Mouse (Mus musculus): ENCODE data around the gene Tead2.

Gene Tead2

DNA sequence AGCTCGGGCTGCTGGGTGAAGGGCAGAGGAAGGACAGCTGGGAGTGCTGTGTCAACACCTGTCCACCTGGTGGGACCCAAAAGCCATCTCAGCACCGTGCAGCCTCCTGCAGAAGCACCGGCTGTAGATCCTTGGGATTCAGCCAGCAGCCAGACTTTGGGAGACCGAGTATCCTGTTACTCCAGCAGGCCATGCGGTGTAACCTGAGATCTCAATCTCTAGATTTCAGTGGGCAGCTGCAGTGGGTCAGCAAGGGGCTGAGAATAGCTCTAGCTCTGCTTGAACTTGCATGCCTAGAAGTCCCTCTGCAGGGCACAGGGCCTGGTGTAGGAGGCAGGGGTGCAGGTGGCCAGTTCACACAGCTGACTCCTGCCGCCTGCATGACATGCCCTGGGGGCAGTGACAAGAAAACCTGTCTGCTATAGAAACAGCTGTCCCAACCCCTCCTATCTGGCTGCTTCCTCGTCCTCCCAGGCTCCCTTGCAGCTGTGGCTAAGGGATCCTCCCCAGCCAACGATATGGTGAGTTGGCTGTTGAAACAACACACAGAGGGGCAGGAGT is 23.7 kb upstream of the Tead2 start:
- DNase-seq (ENCODE audit: low spot score): peak; percentile 54

DNA sequence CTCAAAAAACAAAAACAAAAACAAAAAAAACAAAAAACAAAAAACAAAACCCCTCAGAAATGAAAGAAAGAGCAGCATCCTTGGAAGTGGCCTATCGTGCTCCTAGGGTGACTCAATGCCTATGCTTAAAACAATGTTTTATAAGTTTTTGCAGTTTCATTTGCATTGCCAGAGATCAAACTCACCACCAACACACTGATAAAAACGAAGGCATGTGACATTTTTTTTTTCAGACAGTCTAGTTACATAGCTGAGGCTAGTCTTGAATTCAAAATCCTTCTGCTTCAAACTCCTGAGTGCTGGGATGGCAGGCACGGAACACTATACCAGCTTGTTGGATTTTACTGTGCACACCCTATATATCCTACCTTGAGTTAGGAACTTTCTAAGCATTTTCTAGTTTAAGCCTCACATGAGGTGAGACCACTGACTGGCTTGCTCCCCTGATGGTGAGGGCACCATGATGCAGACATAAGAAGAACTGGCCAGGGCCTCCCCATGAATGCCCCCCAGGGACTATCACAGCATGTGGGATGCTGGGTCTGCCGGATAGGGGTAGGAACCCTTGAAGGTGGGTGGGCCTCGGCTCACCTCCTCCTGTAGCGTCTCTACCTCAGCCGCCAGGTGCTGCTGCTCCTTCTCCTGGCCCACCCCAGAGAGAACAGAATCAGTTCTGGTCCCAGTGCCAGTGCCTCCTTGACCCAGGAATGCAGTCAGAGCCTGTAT is 22.8 kb upstream of the Tead2 start:
- DNase-seq (ENCODE audit: low spot score): no peak

- DNase-seq (ENCODE audit: low spot score): no peak
Measured at GRCm38 (mm10) chr7:45193406-45193805, 22.1 kb upstream of the Tead2 start.

GRCm38 (mm10) chr7:45193871-45194785 is 21.4 kb upstream of the Tead2 start:
- DNase-seq (ENCODE audit: low spot score): no peak

DNA sequence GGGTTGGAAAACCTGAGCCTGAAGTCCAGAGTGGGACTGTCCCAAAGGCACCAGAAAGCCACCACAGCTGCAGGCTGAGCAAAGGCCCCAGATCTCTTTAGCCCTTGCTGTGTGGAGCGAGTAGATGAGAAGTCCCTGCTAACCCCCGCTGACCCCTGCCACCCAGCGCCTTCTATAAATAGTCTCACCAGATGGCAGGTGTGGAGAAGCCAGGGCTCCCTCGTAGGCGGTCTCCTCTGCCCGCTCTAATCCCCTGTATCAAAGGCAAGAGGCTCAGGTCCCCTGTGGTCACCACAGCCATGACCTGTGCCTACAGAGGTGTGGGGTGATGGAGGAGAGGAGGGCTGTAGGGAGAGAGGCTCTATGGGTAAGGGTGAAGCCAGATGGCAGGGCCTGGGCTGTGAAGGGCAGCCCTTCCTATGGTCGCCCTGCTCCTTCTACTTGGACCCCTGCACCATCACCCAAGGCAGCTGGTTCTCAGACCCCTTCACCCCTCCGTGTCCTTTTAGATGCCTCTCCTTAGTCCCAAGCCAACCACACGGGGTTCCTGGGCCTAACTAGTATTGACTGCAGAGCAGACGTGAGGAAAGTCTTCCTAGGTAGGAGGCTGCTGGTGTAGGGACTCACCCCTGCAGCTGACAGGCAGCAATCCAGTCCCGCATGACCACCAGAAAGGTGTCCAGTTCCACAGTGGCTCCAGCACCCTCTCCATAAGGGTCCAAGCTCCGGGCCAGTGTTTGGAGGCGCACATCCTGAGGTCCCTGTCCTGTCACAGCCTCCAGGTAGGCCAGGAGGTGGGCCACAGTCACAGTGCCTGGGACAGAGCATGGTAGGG is 20.0 kb upstream of the Tead2 start:
- DNase-seq (ENCODE audit: low spot score): no peak

DNA sequence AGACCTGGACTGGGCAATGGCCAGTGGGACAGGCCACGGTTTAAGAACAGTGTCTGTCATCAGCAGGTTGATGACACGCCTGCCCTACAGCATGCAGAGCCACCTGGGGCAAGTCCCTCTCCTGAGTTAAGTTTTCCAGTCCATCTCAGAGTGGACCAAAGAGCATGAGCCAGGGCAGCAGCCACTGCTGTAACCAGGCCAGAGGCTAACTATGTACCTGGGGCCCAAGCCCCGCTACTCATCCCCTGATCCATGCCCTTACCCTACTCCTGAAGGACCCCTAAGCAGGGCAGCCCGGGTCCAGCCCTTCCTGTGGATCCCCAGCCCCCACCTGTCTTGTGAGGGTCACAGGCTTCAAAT is 19.4 kb upstream of the Tead2 start:
- DNase-seq (ENCODE audit: low spot score): no peak

DNA sequence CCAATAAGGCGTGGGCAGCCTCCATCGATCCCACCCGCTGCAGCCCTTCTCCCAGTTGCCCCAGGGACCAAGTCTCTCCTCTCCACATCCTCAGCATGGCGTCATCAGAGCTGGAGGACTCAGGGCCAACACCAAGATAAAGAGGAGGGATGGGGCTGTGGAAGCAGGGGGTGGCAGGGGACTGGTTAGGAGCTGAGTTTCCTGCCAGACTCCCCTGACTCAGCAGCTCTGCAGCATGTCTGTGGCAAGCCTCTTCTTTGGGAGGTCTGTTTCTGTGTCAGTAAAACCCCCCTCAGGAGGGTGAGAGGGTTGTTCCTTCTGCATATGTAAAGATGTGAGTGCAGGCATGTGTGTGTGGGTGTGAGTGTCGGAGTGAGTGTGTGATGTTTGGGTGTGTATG is 18.6 kb upstream of the Tead2 start:
- peak; percentile 57 for DNase-seq (ENCODE audit: low spot score)

DNA sequence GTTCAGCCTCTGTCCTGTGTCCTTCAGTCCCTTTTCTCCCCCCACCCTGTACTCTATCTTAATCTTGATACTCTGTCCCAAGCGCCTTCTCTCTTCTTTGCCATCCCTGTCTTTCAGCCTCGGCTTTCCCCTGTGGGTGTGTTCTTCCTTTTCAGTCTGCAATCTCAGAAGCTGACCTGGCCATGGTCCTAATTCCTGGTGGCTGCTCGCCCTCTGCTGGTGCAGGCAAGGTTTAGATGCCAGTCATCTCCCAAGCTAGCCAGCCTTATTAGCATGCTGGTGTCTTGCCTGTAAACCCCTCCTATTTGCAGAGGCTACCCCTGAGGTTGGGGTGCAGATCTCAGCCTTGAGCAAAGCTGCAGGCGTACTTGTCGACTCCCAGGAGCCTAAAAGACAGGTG is 17.1 kb upstream of the Tead2 start:
- peak; percentile 85 for DNase-seq (ENCODE audit: low spot score)

DNA sequence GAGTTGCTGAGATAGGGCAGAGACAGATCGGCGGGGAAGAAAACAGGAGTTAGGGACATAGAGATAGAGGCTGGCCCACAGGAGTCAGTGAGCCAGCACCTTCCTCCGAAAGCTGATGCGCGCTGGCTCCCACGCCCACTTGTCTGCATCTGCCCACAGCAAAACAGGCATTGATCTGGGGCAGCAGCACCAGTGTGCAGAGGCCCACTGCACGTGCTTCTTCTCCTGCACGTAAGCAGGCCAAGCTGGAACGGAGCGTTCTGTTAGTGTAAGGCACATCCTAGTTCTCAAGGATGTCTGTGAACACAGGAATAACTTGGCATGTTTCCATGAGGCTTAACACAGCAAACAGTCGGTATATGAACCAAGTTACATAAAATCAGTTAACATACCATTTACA is 16.6 kb upstream of the Tead2 start:
- DNase-seq (ENCODE audit: low spot score): no peak

GRCm38 (mm10) chr7:45202654-45203053 is 12.9 kb upstream of the Tead2 start:
- DNase-seq (ENCODE audit: low spot score): no peak

- DNase-seq (ENCODE audit: low spot score): no peak
Measured at GRCm38 (mm10) chr7:45204380-45205143, 11.0 kb upstream of the Tead2 start, which contains the start of gene Ccdc155. TSS of gene Ccdc155 (minus strand) at chr7:45204892.

- DNase-seq (ENCODE audit: low spot score): no peak
Measured at GRCm38 (mm10) chr7:45208260-45208659, 7.3 kb upstream of the Tead2 start.

- no peak for DNase-seq (ENCODE audit: low spot score)
Measured at GRCm38 (mm10) chr7:45211070-45211469, 4.5 kb upstream of the Tead2 start.

DNA sequence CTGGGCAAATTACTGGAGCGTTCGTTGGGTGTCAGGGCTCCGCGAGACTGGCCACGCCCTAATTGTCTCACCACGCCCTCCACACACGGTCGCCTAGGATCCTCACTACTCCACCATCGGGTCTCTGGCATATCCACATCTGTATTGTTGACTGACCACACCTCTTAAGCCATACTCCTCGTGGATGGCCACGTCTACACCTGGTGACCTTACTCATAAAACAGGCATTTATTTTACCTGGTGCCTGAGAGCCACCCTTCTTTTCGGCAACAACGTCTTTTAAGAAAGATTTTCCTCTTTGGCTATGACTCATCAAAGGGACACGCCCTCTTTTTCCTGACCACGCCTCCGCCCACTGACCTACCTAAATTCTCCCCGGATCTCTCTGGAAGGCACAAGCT is 3.7 kb upstream of the Tead2 start, which contains the start of gene Dkkl1:
TSS of gene Dkkl1 (minus strand) at position 297 of the 401 bp plus-strand sequence.
- no peak for DNase-seq (ENCODE audit: low spot score)

- DNase-seq (ENCODE audit: low spot score): peak; percentile 19
Measured at GRCm38 (mm10) chr7:45212356-45212755, 3.2 kb upstream of the Tead2 start.

- peak; percentile 49 for DNase-seq (ENCODE audit: low spot score)
Measured at GRCm38 (mm10) chr7:45213708-45214107, 1.8 kb upstream of the Tead2 start.

GRCm38 (mm10) chr7:45216442-45217183 is 1.1 kb downstream of the Tead2 start:
- peak; percentile 74 for DNase-seq (ENCODE audit: low spot score)

- no peak for DNase-seq (ENCODE audit: low spot score)
Measured at GRCm38 (mm10) chr7:45221680-45222079, 6.1 kb downstream of the Tead2 start.

GRCm38 (mm10) chr7:45224826-45225225 is 9.3 kb downstream of the Tead2 start:
- DNase-seq (ENCODE audit: low spot score): no peak

- DNase-seq (ENCODE audit: low spot score): no peak
Measured at GRCm38 (mm10) chr7:45226421-45226820, 10.9 kb downstream of the Tead2 start.

Data from MN1 (cell line).